Mouse (Mus musculus) C2C12 (cell line): ENCODE data around the gene Ltbp4.

ENCODE experiments used
- CTCF ChIP-seq: IDR thresholded peaks from one replicate; pipeline ENCODE4 v1.5.1; 2011; ENCODE audit not compliant: control insufficient read depth, insufficient read depth, insufficient read length
- FOSL1 ChIP-seq: IDR thresholded peaks from one replicate; pipeline ENCODE4 v1.8.0; 2011; ENCODE audit warnings: mild to moderate bottlenecking, low read length; ENCODE audit not compliant: poor library complexity, insufficient read depth, severe bottlenecking
- USF1 ChIP-seq: IDR thresholded peaks from one replicate; pipeline ENCODE4 v1.6.1; 2011; ENCODE audit warnings: low read depth, mild to moderate bottlenecking, control low read depth, moderate library complexity

GRCm38 (mm10) chr7:27359162-27359561, 21.7 kb upstream of the Ltbp4 start:
- TF ChIP-seq CTCF (no peak), USF1 (no peak), FOSL1 (no peak)
